Mouse (Mus musculus): ENCODE data around the gene Oxa1l. TPM values are rescaled to one million over a fixed set of nuclear protein-coding genes. Genes with fewer than 3 reads are reported as not detected.

The Oxa1l gene
- total and polyA plus RNA-seq, 2 experiments from 2014 or later = 71.7 to 89.2 TPM

- H3K4me2 ChIP-seq (ENCODE audit: low read depth, low read length, poor library complexity, severe bottlenecking) = no peak overlapping the region
- H3K9me3 ChIP-seq (ENCODE audit: low read length) = no peaks in the 10 kb centered on the region
- H3K27me3 ChIP-seq (ENCODE audit: insufficient read depth, low read length) = no peaks in the 10 kb centered on the region
- DNase-seq (ENCODE audit: low spot score) (no peak), ATAC-seq (ENCODE audit: low FRiP score) (no peak)
- 80% methylated on average over 7 of the region's 7 CpGs for WGBS
- no peaks in the 10 kb centered on the region for H3K4me1 ChIP-seq (ENCODE audit: insufficient read depth, low read length)
- no peak overlapping the region for H3K4me3 ChIP-seq (ENCODE audit: low read depth, low read length)
- no peaks in the 10 kb centered on the region for H3K36me3 ChIP-seq (ENCODE audit: insufficient read depth, low read length)
- TF ChIP-seq CTCF (IDR thresholded peaks at IDR 0.05) = no peak
- H3K9ac ChIP-seq (replicated peaks; ENCODE audit: low read length, poor library complexity, severe bottlenecking) = no peak overlapping the region
- no peak overlapping the region for H3K27ac ChIP-seq (ENCODE audit: low read depth, low read length)
Observed at GRCm38 (mm10) chr14:54397872-54398527, 37.4 kb downstream of the Oxa1l start.

- no peak overlapping the region for H3K4me3 ChIP-seq (ENCODE audit: low read depth, low read length)
- WGBS = 82% methylated on average over 7 of the region's 7 CpGs
Observed at GRCm38 (mm10) chr14:54398528-54398916, 37.9 kb downstream of the Oxa1l start.

GRCm38 (mm10) chr14:54398921-54399382, 38.3 kb downstream of the Oxa1l start:
- no peak overlapping the region for H3K27ac ChIP-seq (ENCODE audit: low read depth, low read length)
- WGBS = 71% methylated on average over 8 of the region's 8 CpGs
- H3K27me3 ChIP-seq (ENCODE audit: insufficient read depth, low read length) = no peaks in the 10 kb centered on the region
- no peak for TF ChIP-seq CTCF (IDR thresholded peaks at IDR 0.05)
- no peak overlapping the region for H3K9ac ChIP-seq (replicated peaks; ENCODE audit: low read length, poor library complexity, severe bottlenecking)
- H3K36me3 ChIP-seq (ENCODE audit: insufficient read depth, low read length) = no peaks in the 10 kb centered on the region
- no peaks in the 10 kb centered on the region for H3K9me3 ChIP-seq (ENCODE audit: low read length)
- no peak overlapping the region for H3K4me2 ChIP-seq (ENCODE audit: low read depth, low read length, poor library complexity, severe bottlenecking)
- H3K4me1 ChIP-seq (ENCODE audit: insufficient read depth, low read length) = no peaks in the 10 kb centered on the region
- ATAC-seq (ENCODE audit: low FRiP score) (no peak), DNase-seq (ENCODE audit: low spot score) (no peak)
- no peak overlapping the region for H3K4me3 ChIP-seq (ENCODE audit: low read depth, low read length)

More at GRCm38 (mm10) chr14:54398528-54398916, 37.9 kb downstream of the Oxa1l start:
- no peak for DNase-seq (ENCODE audit: low spot score)
- Histone ChIP-seq H3K9ac (replicated peaks; ENCODE audit: low read length, poor library complexity, severe bottlenecking) (no peak overlapping the region), H3K4me1 (ENCODE audit: insufficient read depth, low read length) (no peaks in the 10 kb centered on the region), H3K36me3 (ENCODE audit: insufficient read depth, low read length) (no peaks in the 10 kb centered on the region), H3K4me2 (ENCODE audit: low read depth, low read length, poor library complexity, severe bottlenecking) (no peak overlapping the region), H3K9me3 (ENCODE audit: low read length) (no peaks in the 10 kb centered on the region), H3K27me3 (ENCODE audit: insufficient read depth, low read length) (no peaks in the 10 kb centered on the region), H3K27ac (ENCODE audit: low read depth, low read length) (no peak overlapping the region)
- no peak for ATAC-seq (ENCODE audit: low FRiP score)
- TF ChIP-seq CTCF (IDR thresholded peaks at IDR 0.05) = no peak

- Histone ChIP-seq H3K9me3 (ENCODE audit: low read length) (no peaks in the 10 kb centered on the region), H3K36me3 (ENCODE audit: insufficient read depth, low read length) (no peaks in the 10 kb centered on the region), H3K4me2 (ENCODE audit: low read depth, low read length, poor library complexity, severe bottlenecking) (no peak overlapping the region), H3K4me3 (ENCODE audit: low read depth, low read length) (no peak overlapping the region), H3K27ac (ENCODE audit: low read depth, low read length) (no peak overlapping the region), H3K4me1 (ENCODE audit: insufficient read depth, low read length) (no peaks in the 10 kb centered on the region), H3K9ac (replicated peaks; ENCODE audit: low read length, poor library complexity, severe bottlenecking) (no peak overlapping the region), H3K27me3 (ENCODE audit: insufficient read depth, low read length) (no peaks in the 10 kb centered on the region)
- WGBS = 86% methylated on average over 3 of the region's 3 CpGs
- ATAC-seq (ENCODE audit: low FRiP score) = no peak
- TF ChIP-seq CTCF (IDR thresholded peaks at IDR 0.05) = no peak
- no peak for DNase-seq (ENCODE audit: low spot score)
Observed at GRCm38 (mm10) chr14:54401723-54402122, 41.1 kb downstream of the Oxa1l start.

GRCm38 (mm10) chr14:54408336-54409056, 47.9 kb downstream of the Oxa1l start:
- no peak overlapping the region for H3K4me2 ChIP-seq (ENCODE audit: low read depth, low read length, poor library complexity, severe bottlenecking)
- H3K9me3 ChIP-seq (ENCODE audit: low read length) = no peaks in the 10 kb centered on the region
- no peaks in the 10 kb centered on the region for H3K4me1 ChIP-seq (ENCODE audit: insufficient read depth, low read length)
- TF ChIP-seq CTCF (IDR thresholded peaks at IDR 0.05) = peak; percentile 17; the same call in 1 of the 2 replicates
- WGBS = 81% methylated on average over 25 of the region's 25 CpGs
- H3K4me3 ChIP-seq (ENCODE audit: low read depth, low read length) = no peak overlapping the region
- DNase-seq (ENCODE audit: low spot score) = no peak
- no peak overlapping the region for H3K27ac ChIP-seq (ENCODE audit: low read depth, low read length)
- H3K9ac ChIP-seq (replicated peaks; ENCODE audit: low read length, poor library complexity, severe bottlenecking) = no peak overlapping the region
- H3K36me3 ChIP-seq (ENCODE audit: insufficient read depth, low read length) = no peaks in the 10 kb centered on the region
- no peaks in the 10 kb centered on the region for H3K27me3 ChIP-seq (ENCODE audit: insufficient read depth, low read length)
- ATAC-seq (ENCODE audit: low FRiP score) = no peak

GRCm38 (mm10) chr14:54409057-54409645, 48.5 kb downstream of the Oxa1l start:
- H3K36me3 ChIP-seq (ENCODE audit: insufficient read depth, low read length) = no peaks in the 10 kb centered on the region
- H3K27me3 ChIP-seq (ENCODE audit: insufficient read depth, low read length) = no peaks in the 10 kb centered on the region
- WGBS = 76% methylated on average over 7 of the region's 7 CpGs
- no peak overlapping the region for H3K4me2 ChIP-seq (ENCODE audit: low read depth, low read length, poor library complexity, severe bottlenecking)
- no peak overlapping the region for H3K4me3 ChIP-seq (ENCODE audit: low read depth, low read length)
- H3K9ac ChIP-seq (replicated peaks; ENCODE audit: low read length, poor library complexity, severe bottlenecking) = no peak overlapping the region
- no peak overlapping the region for H3K27ac ChIP-seq (ENCODE audit: low read depth, low read length)
- no peaks in the 10 kb centered on the region for H3K4me1 ChIP-seq (ENCODE audit: insufficient read depth, low read length)
- ATAC-seq (ENCODE audit: low FRiP score) (no peak), DNase-seq (ENCODE audit: low spot score) (no peak)
- no peaks in the 10 kb centered on the region for H3K9me3 ChIP-seq (ENCODE audit: low read length)
- TF ChIP-seq CTCF (IDR thresholded peaks at IDR 0.05) = no peak
